Mouse (Mus musculus) spleen, postnatal 4 days (tissue): ENCODE results near the gene Bmpr1b.

Source experiments
- DNase-seq, 2 experiments: peaks; one replicate each; pipeline ENCODE4 v3.0.0; 2022; ENCODE audit warnings: low spot score in 2 of 2

Bmpr1b gene

GRCm38 (mm10) chr3:141905903-141906623 lies 263.2 kb downstream of the Bmpr1b start:
- DNase-seq, result no peak

- DNase-seq, result no peak
Measured at GRCm38 (mm10) chr3:141900361-141900760, 268.9 kb downstream of the Bmpr1b start.

- DNase-seq, result no peak
Measured at GRCm38 (mm10) chr3:141899521-141899920, 269.7 kb downstream of the Bmpr1b start.

- DNase-seq, result no peak
Measured at GRCm38 (mm10) chr3:141897698-141898097, 271.5 kb downstream of the Bmpr1b start.

- no peak for DNase-seq
Measured at GRCm38 (mm10) chr3:141896870-141897554, 272.2 kb downstream of the Bmpr1b start.

- DNase-seq, result no peak
Measured at GRCm38 (mm10) chr3:141895096-141895495, 274.1 kb downstream of the Bmpr1b start.

- no peak for DNase-seq
Measured at GRCm38 (mm10) chr3:141890668-141891067, 278.6 kb downstream of the Bmpr1b start.

GRCm38 (mm10) chr3:141887476-141888274 lies 281.6 kb downstream of the Bmpr1b start:
- DNase-seq, result no peak

- DNase-seq, result no peak
Measured at GRCm38 (mm10) chr3:141884190-141884589, 285.0 kb downstream of the Bmpr1b start.

GRCm38 (mm10) chr3:141882496-141882895 lies 286.7 kb downstream of the Bmpr1b start:
- DNase-seq, result no peak

GRCm38 (mm10) chr3:141872337-141873042 lies 296.7 kb downstream of the Bmpr1b start:
- DNase-seq, result no peak

GRCm38 (mm10) chr3:141871805-141872204 lies 297.4 kb downstream of the Bmpr1b start:
- DNase-seq, result no peak

GRCm38 (mm10) chr3:141862816-141863461 lies 306.3 kb downstream of the Bmpr1b start:
- DNase-seq, result no peak

- DNase-seq, result no peak
Measured at GRCm38 (mm10) chr3:141857123-141857522, 312.1 kb downstream of the Bmpr1b start.

GRCm38 (mm10) chr3:141854339-141854738 lies 314.9 kb downstream of the Bmpr1b start:
- no peak for DNase-seq

- no peak for DNase-seq
Measured at GRCm38 (mm10) chr3:141850141-141850540, 319.1 kb downstream of the Bmpr1b start.

GRCm38 (mm10) chr3:141849206-141849605 lies 320.0 kb downstream of the Bmpr1b start:
- no peak for DNase-seq

- no peak for DNase-seq
Measured at GRCm38 (mm10) chr3:141838864-141839263, 330.4 kb downstream of the Bmpr1b start.

GRCm38 (mm10) chr3:141831135-141831534 lies 338.1 kb downstream of the Bmpr1b start:
- DNase-seq, result no peak

- no peak for DNase-seq
Measured at GRCm38 (mm10) chr3:141828301-141828700, 340.9 kb downstream of the Bmpr1b start.

- no peak for DNase-seq
Measured at GRCm38 (mm10) chr3:141819331-141819941, 349.8 kb downstream of the Bmpr1b start.
